Mouse (Mus musculus) midbrain, postnatal 0 days (tissue): Measurements from ENCODE around the gene Stx6. TPM values are rescaled to one million over a fixed set of nuclear protein-coding genes. Genes with fewer than 3 reads are reported as not detected.
A peak's percentile ranks its signal among the peaks of the same experiment; 100 is the strongest.

Experiments used
- ATAC-seq: fragments of 200-750 bp; cut with Nextera tagmentation; 2 replicates; pipeline ENCODE4 v1.8.0; 2017; ENCODE audit warnings: moderate number of reproducible peaks, mild to moderate bottlenecking, moderate TSS enrichment, moderate library complexity; ENCODE audit not compliant: low FRiP score
- DNase-seq: peaks from one replicate; pipeline ENCODE4 v3.0.0-alpha.2; 2015; ENCODE audit warnings: low spot score
- H3K27ac ChIP-seq: fragments of 300-500 bp; sonication (generic); 2 replicates; pipeline ENCODE4 v1.5.1; 2014; ENCODE audit warnings: low read depth, mild to moderate bottlenecking, low read length, mixed read lengths
- H3K27me3 ChIP-seq: fragments of 300-500 bp; sonication (generic); 2 replicates; pipeline ENCODE4 v1.6.1; 2014; ENCODE audit warnings: low read length, control low read depth, mixed read lengths; ENCODE audit not compliant: insufficient read depth
- H3K36me3 ChIP-seq: fragments of 300-500 bp; sonication (generic); 2 replicates; pipeline ENCODE4 v1.6.1; 2014; ENCODE audit warnings: low read length, control low read depth, mixed read lengths; ENCODE audit not compliant: insufficient read depth
- H3K4me1 ChIP-seq: fragments of 300-500 bp; sonication (generic); 2 replicates; pipeline ENCODE4 v1.6.1; 2014; ENCODE audit warnings: mild to moderate bottlenecking, control low read depth, antibody characterized with exemption, low read length, mixed read lengths; ENCODE audit not compliant: insufficient read depth
- H3K4me2 ChIP-seq: fragments of 300-500 bp; sonication (generic); 2 replicates; pipeline ENCODE4 v1.6.1; 2014; ENCODE audit warnings: low read depth, mild to moderate bottlenecking, low read length, mixed read lengths; ENCODE audit not compliant: poor library complexity, severe bottlenecking
- H3K4me3 ChIP-seq: fragments of 300-500 bp; sonication (generic); 2 replicates; pipeline ENCODE4 v1.5.1; 2014; ENCODE audit warnings: low read depth, mild to moderate bottlenecking, low read length, moderate library complexity
- H3K9ac ChIP-seq: fragments of 300-500 bp; sonication (generic); replicated peaks from 2 replicates; pipeline ENCODE4 v1.6.1; 2014; ENCODE audit warnings: mild to moderate bottlenecking, low read length, moderate library complexity, mixed read lengths; ENCODE audit not compliant: poor library complexity, severe bottlenecking
- H3K9me3 ChIP-seq: fragments of 300-500 bp; sonication (generic); 2 replicates; pipeline ENCODE4 v1.6.1; 2016; ENCODE audit warnings: low read length, control low read depth
- CTCF ChIP-seq: IDR thresholded peaks from 2 replicates; pipeline ENCODE4 v1.5.1; 2016; ENCODE audit warnings: antibody characterized with exemption, mild to moderate bottlenecking
- WGBS: fragments of 180-500 bp; shearing (Covaris S2); extraction: QIAGEN DNeasy Blood & Tissue Kit; methylation state at CpG from one replicate; pipeline ENCODE4 v1.1.7; 2014; 5-methylcytosine and 5-hydroxymethylcytosine counted together
- polyA plus RNA-seq: library from polyadenylated mRNA; unstranded; fragments of >200 nt; fragmentation: Nextera tagmentation; extraction: Ambion mirVana; gene quantifications from 2 replicates; pipeline ENCODE4 v1.2.1, GENCODE M21; 2015
- total RNA-seq: library from RNA; depleted of rRNA; stranded (reverse); fragments of >200 nt; gene quantifications from 2 replicates; pipeline ENCODE4 v1.2.3, GENCODE M21; 2014

Stx6 gene
- total and polyA plus RNA-seq, 2 experiments from 2014 or later: 81.8 to 86.8 TPM

- no peak for ATAC-seq
- WGBS: 54% methylated on average over 9 of the region's 9 CpGs
- Histone ChIP-seq H3K27ac (no peak overlapping the region), H3K9ac (no peak overlapping the region), H3K9me3 (no peaks in the 10 kb centered on the region), H3K4me2 (no peak overlapping the region), H3K4me3 (no peak overlapping the region), H3K27me3 (no peaks in the 10 kb centered on the region), H3K36me3 (no peaks in the 10 kb centered on the region), H3K4me1 (peaks cover 7% of the 10 kb centered on the region; the same call in 1 of the 2 replicates)
- peak; percentile 69 for DNase-seq
- peak; percentile 86 for TF ChIP-seq CTCF
Measured at GRCm38 (mm10) chr1:155217865-155218541, 59.5 kb downstream of the Stx6 start.

- DNase-seq: no peak
Measured at GRCm38 (mm10) chr1:155218924-155219323, 60.4 kb downstream of the Stx6 start.

GRCm38 (mm10) chr1:155222101-155222669 lies 63.7 kb downstream of the Stx6 start:
- WGBS: 42% methylated on average over 11 of the region's 11 CpGs

More at GRCm38 (mm10) chr1:155218924-155219323, 60.4 kb downstream of the Stx6 start:
- H3K9ac ChIP-seq: no peak overlapping the region
- H3K36me3 ChIP-seq: no peaks in the 10 kb centered on the region
- H3K27ac ChIP-seq: no peak overlapping the region
- 76% methylated on average over 5 of the region's 5 CpGs for WGBS
- no peaks in the 10 kb centered on the region for H3K27me3 ChIP-seq
- H3K9me3 ChIP-seq: no peaks in the 10 kb centered on the region
- TF ChIP-seq CTCF: no peak
- no peak overlapping the region for H3K4me3 ChIP-seq
- H3K4me1 ChIP-seq: no peaks in the 10 kb centered on the region
- ATAC-seq: no peak
- no peak overlapping the region for H3K4me2 ChIP-seq

GRCm38 (mm10) chr1:155223036-155223435 lies 64.5 kb downstream of the Stx6 start:
- Histone ChIP-seq H3K36me3 (no peaks in the 10 kb centered on the region), H3K4me2 (no peak overlapping the region), H3K4me1 (no peaks in the 10 kb centered on the region), H3K27me3 (no peaks in the 10 kb centered on the region), H3K9ac (no peak overlapping the region), H3K9me3 (no peaks in the 10 kb centered on the region), H3K4me3 (no peak overlapping the region), H3K27ac (no peak overlapping the region)
- WGBS: 89% methylated on average over 6 of the region's 6 CpGs
- TF ChIP-seq CTCF: no peak
- ATAC-seq (no peak), DNase-seq (no peak)

More at GRCm38 (mm10) chr1:155222101-155222669, 63.7 kb downstream of the Stx6 start:
- Histone ChIP-seq H3K36me3 (no peaks in the 10 kb centered on the region), H3K27ac (no peak overlapping the region), H3K9ac (no peak overlapping the region), H3K9me3 (no peaks in the 10 kb centered on the region), H3K4me2 (no peak overlapping the region), H3K4me1 (no peaks in the 10 kb centered on the region), H3K4me3 (no peak overlapping the region), H3K27me3 (no peaks in the 10 kb centered on the region)
- DNase-seq (no peak), ATAC-seq (no peak)
- no peak for TF ChIP-seq CTCF

- TF ChIP-seq CTCF: peak; percentile 93
- Histone ChIP-seq H3K36me3 (no peaks in the 10 kb centered on the region), H3K4me1 (0 out of 2 replicates have a peak, but pooled peaks cover 4% of the 10 kb centered on the region), H3K4me2 (no peak overlapping the region; the same call in 1 of the 2 replicates), H3K9me3 (no peaks in the 10 kb centered on the region), H3K27ac (no peak overlapping the region), H3K4me3 (no peak overlapping the region), H3K27me3 (no peaks in the 10 kb centered on the region), H3K9ac (no peak overlapping the region)
- DNase-seq: peak; percentile 90
- WGBS: 27% methylated on average over 16 of the region's 16 CpGs
- peak; percentile 77 for ATAC-seq
Measured at GRCm38 (mm10) chr1:155223849-155224554, 65.5 kb downstream of the Stx6 start.
